Mouse (Mus musculus) layer of hippocampus, postnatal 10 days (tissue): Measurements from ENCODE around the gene Gm6583. TPM values are rescaled to one million over a fixed set of nuclear protein-coding genes. Genes with fewer than 3 reads are reported as not detected.

Experiments
- DNase-seq, 2 experiments: peaks; one replicate each; pipeline ENCODE4 v3.0.0; 2021; ENCODE audit warnings: low spot score in 2 of 2
- long read RNA-seq: library from polyadenylated mRNA; stranded (forward); transcript quantifications from one replicate; pipeline ENCODE4 v2.0.0, GENCODE M21; 2023
- total RNA-seq, 2 experiments: library from RNA; stranded (reverse); gene quantifications; 2 replicates each; pipeline ENCODE4 v1.2.3; 2021

Gm6583 gene
- total RNA-seq, result not detected
- long read RNA-seq, result 0 reads

- no peak for DNase-seq
Measured at GRCm38 (mm10) chr5:112355910-112356309, at the start of gene Gm6583. TSS of gene Gm6583 (minus strand) at chr5:112356033.

GRCm38 (mm10) chr5:112402437-112402836 lies 46.6 kb upstream of the Gm6583 start:
- DNase-seq, result no peak

DNA sequence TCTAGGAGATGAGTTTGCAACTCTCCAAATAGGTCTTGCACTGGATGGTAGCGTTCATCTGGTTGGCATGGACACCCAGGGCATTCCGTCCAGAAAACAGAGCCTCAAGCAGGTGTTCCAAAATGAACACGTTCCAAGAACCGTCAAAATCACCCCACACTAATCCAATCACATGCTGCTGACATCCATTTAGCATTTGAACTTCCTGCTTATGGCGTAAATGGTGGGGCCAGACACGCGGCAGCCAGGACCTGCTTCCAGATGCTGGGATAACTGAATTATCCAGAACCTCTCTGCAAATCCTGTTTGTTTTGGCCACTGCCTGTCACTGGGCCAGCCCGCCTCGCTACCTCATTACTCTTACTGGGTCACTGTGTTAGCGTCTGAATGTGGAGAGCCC lies 43.5 kb upstream of the Gm6583 start:
- DNase-seq, result no peak

DNA sequence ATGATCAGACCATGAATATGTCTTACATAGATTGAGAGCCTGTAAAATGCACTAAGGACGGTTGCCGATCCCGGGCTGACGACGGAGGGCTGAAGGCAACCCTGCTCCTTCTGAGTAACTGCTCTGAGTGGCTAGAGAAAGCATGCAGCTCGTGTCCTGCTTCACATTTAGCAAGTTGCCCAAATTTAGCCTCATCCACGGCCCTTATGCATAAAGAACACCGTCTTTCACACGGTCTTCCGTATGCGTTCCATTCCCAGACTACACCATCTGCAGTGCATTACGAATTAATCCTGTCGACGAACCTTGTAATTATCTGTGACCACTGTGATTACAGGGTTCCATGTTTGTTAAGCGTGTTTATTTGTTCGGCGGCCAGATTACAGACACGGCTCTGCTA lies 40.2 kb upstream of the Gm6583 start:
- DNase-seq, result no peak

- peak; percentile 82 to 86 for DNase-seq
Measured at GRCm38 (mm10) chr5:112394779-112395443, 39.1 kb upstream of the Gm6583 start, which contains the start of gene Asphd2. TSS of gene Asphd2 (minus strand) at chr5:112394866.

GRCm38 (mm10) chr5:112394415-112394763 lies 38.6 kb upstream of the Gm6583 start:
- DNase-seq, result no peak

DNA sequence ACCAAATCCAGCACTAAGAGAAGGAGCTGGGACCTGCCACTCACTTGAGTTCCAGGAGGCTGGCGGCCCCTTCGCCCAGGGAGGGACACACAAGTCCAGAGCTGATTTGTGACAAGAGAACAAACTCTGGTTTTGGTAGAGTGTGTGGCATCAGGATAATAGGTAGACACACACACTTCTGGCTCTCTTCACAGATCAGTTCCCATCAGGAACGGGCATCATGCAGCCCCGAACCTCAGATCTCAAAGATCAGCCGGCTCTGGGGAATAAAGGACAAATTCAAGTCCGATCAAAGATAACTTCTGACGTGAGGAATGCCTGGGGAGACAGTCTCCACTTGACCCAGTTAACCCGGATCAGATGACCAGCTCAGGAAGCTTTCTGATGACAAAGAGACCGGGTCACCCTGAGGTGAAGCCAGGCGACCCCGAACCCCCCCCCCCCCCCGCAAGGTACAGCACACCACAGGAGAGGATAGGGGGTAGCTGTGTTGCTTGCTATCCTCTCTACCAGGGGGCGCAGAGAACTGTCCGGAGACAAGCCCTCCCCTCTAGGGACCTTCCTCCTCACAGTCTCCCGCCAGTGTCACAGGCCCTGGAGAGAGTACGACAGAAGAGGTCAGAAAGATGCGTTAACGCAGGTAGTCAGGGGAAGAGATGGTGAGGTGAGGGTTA lies 38.0 kb upstream of the Gm6583 start:
- no peak for DNase-seq

DNA sequence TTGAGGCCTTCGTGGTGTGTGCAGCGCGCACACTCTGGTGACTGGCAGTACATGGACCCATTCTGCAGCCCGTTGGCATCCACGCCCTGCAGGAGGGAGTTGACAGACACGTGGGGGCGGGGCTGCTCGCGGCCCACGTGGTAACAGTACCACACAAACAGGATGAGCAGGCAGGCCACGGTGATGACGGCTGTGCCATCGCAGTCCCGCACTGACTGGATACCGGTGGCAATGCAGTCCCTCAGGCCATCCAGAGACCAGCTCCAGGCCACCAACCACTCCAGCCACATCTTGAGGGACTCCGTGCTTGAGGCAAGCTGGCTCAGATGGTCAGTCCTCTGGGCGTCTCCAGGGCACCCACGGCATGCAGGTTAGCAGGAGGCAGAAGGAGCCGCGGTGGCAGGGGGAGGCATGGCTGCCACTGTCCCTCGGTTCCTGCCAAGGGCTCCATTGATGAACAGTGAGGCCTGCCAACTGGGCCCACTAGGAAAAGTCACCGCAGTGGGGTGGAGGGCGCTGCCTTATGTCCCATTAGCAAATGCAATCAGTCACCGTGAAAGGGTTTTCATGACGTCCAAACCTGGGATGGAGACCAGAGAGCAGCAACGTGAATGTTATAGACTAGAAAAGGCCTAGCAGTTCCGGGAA lies 36.0 kb upstream of the Gm6583 start:
- DNase-seq, result no peak

DNA sequence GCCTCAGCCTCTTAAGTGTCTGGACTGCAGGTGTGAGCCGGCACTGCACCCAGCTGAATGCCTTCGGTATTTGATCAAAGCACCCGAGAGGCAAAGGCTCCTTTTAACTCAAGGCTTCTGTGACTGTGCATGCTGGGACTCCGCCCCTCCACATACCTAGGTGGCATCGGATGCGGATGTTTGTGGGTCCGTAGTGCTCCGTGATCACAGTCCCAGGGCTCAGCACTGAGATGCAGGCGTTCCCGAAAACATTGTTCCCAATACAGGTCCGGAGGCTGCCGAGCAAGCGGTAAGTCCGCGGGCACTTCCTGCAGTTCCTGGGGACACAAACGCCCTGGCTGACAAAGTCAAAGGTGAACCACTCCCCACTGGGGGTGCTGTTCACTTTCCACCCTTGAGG lies 35.2 kb upstream of the Gm6583 start:
- DNase-seq, result no peak

DNA sequence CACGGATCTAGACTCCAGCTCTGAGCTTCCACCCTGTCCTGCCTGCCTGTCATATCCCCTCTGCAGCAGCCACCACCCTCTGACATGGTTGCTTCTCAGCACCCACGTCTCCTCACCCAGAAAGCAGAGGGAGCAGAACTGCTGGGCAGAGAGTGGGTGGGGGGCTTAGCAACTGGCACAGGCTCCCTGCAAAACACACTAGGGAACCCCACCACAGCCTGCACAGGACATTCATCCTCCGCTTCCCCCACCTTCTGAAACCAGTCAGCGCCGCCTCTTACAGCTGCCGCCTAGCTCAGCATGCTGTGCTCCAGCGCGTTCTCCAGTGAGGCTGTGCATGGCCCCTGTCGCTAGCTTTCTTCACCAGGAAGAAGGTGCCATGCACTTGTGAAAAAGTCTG lies 33.5 kb upstream of the Gm6583 start:
- no peak for DNase-seq

- DNase-seq, result no peak
Measured at GRCm38 (mm10) chr5:112385973-112386372, 30.1 kb upstream of the Gm6583 start.

- no peak for DNase-seq
Measured at GRCm38 (mm10) chr5:112384805-112385472, 29.1 kb upstream of the Gm6583 start.

- DNase-seq, result peak; percentile 61 to 67
Measured at GRCm38 (mm10) chr5:112382641-112383330, 27.0 kb upstream of the Gm6583 start.

DNA sequence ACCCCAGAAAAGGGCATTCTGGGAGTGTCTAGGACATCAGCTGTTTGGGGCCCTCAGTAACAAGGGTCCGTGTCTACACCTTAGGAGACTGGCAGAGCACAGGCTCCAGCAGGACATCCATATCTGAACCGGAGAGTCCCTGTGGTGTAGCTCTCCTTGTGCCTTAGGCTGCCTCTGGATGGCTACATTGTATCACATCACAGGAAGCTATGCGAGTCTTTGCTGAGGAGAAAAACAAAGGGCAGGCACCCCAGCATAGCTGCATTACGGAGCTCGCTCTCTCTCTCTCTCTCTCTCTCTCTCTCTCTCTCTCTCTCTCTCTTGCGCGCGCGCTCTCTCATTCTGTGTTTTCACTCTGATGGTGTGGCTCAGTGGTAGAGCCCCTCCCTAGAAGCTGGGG lies 26.2 kb upstream of the Gm6583 start:
- no peak for DNase-seq

DNA sequence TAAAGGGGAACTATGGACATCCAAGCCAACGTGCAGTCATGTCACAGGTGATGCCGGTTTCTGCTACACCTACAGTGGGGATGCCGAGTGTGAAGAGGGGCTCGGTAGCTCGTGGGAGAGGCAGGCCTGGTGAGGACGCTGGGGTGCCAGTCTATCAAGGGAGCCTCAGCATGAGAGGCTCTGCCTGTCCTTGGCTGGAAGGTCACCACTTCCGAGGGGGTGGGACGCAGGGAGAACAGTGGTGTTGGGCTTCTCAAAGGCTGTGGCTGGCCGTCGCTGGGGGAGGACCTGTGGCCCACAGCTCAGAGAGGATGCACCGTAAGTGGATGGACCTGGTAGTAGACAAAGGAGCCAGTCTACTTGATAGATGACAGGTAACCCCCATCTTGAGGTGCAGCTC lies 25.3 kb upstream of the Gm6583 start:
- no peak for DNase-seq

GRCm38 (mm10) chr5:112378716-112379115 lies 22.9 kb upstream of the Gm6583 start:
- DNase-seq, result no peak

DNA sequence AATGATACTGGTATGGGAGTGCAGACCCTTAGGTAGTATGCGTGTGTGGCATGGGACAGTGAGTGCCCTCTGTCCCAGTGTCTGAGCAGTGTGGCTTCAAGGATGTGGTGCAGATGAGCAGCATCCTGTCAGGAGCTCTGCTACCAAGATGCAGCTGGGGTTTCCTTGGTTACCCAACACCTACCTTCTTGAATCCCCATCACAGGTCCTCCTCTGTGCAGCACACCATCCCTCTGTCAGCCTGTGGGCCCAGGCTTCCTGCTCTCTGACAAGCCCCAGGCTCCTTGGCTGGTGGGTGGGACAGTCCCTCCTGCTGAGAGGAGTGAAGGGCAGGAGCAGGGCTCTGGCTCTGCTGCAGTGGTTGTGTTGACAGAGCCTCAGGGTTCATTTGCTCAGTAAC lies 21.5 kb upstream of the Gm6583 start:
- no peak for DNase-seq

DNA sequence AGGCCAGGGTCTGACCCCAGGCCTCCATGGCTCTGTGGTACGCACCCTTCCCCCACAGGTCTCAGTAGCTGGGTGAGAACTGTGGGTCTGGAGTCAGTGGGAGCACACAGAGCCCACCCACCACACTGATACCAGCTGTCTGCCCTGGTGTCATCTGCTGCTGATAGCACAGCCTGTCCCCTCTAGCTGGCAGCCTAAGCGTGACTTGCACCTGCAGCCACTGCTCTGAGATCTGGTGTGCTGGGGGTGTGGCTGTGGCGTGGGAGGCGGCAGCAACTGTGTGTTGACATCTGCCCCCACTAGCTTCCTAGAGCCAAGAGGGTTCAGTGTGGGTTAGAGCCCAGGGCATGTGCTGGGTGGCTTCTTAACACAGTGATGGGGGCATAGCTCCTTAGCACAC lies 20.3 kb upstream of the Gm6583 start:
- no peak for DNase-seq

DNA sequence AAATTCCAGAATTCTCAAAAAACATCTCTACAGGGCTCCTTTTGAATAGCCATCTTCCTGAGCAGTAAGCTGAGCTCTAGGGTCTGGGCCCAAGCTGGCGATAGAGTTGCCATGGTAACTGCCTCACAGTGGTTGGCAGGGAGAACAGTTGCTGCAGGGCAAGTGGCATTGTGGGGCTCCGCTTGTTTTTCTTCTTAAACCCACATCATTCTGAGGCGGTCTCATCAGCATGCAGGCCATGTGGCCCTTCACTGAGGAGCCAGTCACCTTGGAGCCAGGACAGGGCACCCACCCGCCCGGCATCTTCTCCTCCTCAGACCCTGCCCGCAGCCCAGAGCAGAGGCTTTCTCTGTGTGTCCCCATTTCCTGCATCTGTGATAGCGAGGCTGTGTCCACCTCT lies 16.1 kb upstream of the Gm6583 start:
- peak; percentile 67 to 75 for DNase-seq

GRCm38 (mm10) chr5:112370236-112370813 lies 14.5 kb upstream of the Gm6583 start:
- DNase-seq, result no peak

- DNase-seq, result no peak
Measured at GRCm38 (mm10) chr5:112369326-112369725, 13.5 kb upstream of the Gm6583 start.
